Mouse (Mus musculus): ENCODE measurements around the gene Smg6. TPM values are rescaled to one million over a fixed set of nuclear protein-coding genes. Genes with fewer than 3 reads are reported as not detected.
"Not testable (repeated sequence)": the region's sequence is repeated elsewhere in the genome, so short reads cannot be mapped to it uniquely, and the experiment has no call there.

Smg6 gene
- polyA plus RNA-seq, 1 experiment from 2014 or later: 18.5 TPM

GRCm38 (mm10) chr11:74991290-74991689 is 65.7 kb downstream of the Smg6 start:
- no peaks in the 10 kb centered on the region for H3K36me3 ChIP-seq (ENCODE audit: control insufficient read depth, insufficient read depth, low read length)
- H3K9me3 ChIP-seq (ENCODE audit: control insufficient read depth, low read length): no peaks in the 10 kb centered on the region
- H3K4me1 ChIP-seq (ENCODE audit: control insufficient read depth, insufficient read depth, low read length): 0 out of 2 replicates have a peak, but pooled peaks cover 11% of the 10 kb centered on the region
- H3K4me3 ChIP-seq (ENCODE audit: low read depth, low read length): no peak overlapping the region
- no peak overlapping the region for H3K9ac ChIP-seq (ENCODE audit: low read length)
- H3K27ac ChIP-seq (replicated peaks; ENCODE audit: low read depth, low read length): no peak overlapping the region
- 85% methylated on average over 1 of the region's 1 CpGs for WGBS
- H3K27me3 ChIP-seq (ENCODE audit: control insufficient read depth, insufficient read depth, low read length): no peaks in the 10 kb centered on the region
- H3K4me2 ChIP-seq (ENCODE audit: low read depth, severe bottlenecking): no peak overlapping the region
- DNase-seq (ENCODE audit: low spot score): no peak
- no peak for ATAC-seq (ENCODE audit: insufficient number of reproducible peaks, low FRiP score, low TSS enrichment, low read depth)

GRCm38 (mm10) chr11:74992427-74992987 is 66.9 kb downstream of the Smg6 start:
- Histone ChIP-seq H3K4me1 (ENCODE audit: control insufficient read depth, insufficient read depth, low read length) (0 out of 2 replicates have a peak, but pooled peaks cover 11% of the 10 kb centered on the region), H3K4me3 (ENCODE audit: low read depth, low read length) (no peak overlapping the region), H3K9ac (ENCODE audit: low read length) (no peak overlapping the region), H3K4me2 (ENCODE audit: low read depth, severe bottlenecking) (no peak overlapping the region), H3K27ac (replicated peaks; ENCODE audit: low read depth, low read length) (no peak overlapping the region), H3K36me3 (ENCODE audit: control insufficient read depth, insufficient read depth, low read length) (no peaks in the 10 kb centered on the region), H3K27me3 (ENCODE audit: control insufficient read depth, insufficient read depth, low read length) (no peaks in the 10 kb centered on the region), H3K9me3 (ENCODE audit: control insufficient read depth, low read length) (no peaks in the 10 kb centered on the region)
- ATAC-seq (ENCODE audit: insufficient number of reproducible peaks, low FRiP score, low TSS enrichment, low read depth) (no peak), DNase-seq (ENCODE audit: low spot score) (no peak)
- WGBS: 41% methylated on average over 9 of the region's 9 CpGs

GRCm38 (mm10) chr11:74994141-74994540 is 68.5 kb downstream of the Smg6 start:
- ATAC-seq (ENCODE audit: insufficient number of reproducible peaks, low FRiP score, low TSS enrichment, low read depth) (no peak), DNase-seq (ENCODE audit: low spot score) (no peak)
- H3K4me2 ChIP-seq (ENCODE audit: low read depth, severe bottlenecking): no peak overlapping the region
- H3K9ac ChIP-seq (ENCODE audit: low read length): no peak overlapping the region
- no peaks in the 10 kb centered on the region for H3K36me3 ChIP-seq (ENCODE audit: control insufficient read depth, insufficient read depth, low read length)
- no peaks in the 10 kb centered on the region for H3K9me3 ChIP-seq (ENCODE audit: control insufficient read depth, low read length)
- H3K4me3 ChIP-seq (ENCODE audit: low read depth, low read length): no peak overlapping the region
- H3K27me3 ChIP-seq (ENCODE audit: control insufficient read depth, insufficient read depth, low read length): no peaks in the 10 kb centered on the region
- H3K4me1 ChIP-seq (ENCODE audit: control insufficient read depth, insufficient read depth, low read length): 0 out of 2 replicates have a peak, but pooled peaks cover 6% of the 10 kb centered on the region
- no peak overlapping the region for H3K27ac ChIP-seq (replicated peaks; ENCODE audit: low read depth, low read length)
- 86% methylated on average over 1 of the region's 1 CpGs for WGBS

- DNase-seq (ENCODE audit: low spot score): no peak
- 0 out of 2 replicates have a peak, but pooled peaks cover 6% of the 10 kb centered on the region for H3K4me1 ChIP-seq (ENCODE audit: control insufficient read depth, insufficient read depth, low read length)
- H3K9ac ChIP-seq (ENCODE audit: low read length): no peak overlapping the region
- no peaks in the 10 kb centered on the region for H3K9me3 ChIP-seq (ENCODE audit: control insufficient read depth, low read length)
- no peaks in the 10 kb centered on the region for H3K36me3 ChIP-seq (ENCODE audit: control insufficient read depth, insufficient read depth, low read length)
- H3K4me3 ChIP-seq (ENCODE audit: low read depth, low read length): no peak overlapping the region
- H3K4me2 ChIP-seq (ENCODE audit: low read depth, severe bottlenecking): no peak overlapping the region
- ATAC-seq (ENCODE audit: insufficient number of reproducible peaks, low FRiP score, low TSS enrichment, low read depth): no peak
- H3K27me3 ChIP-seq (ENCODE audit: control insufficient read depth, insufficient read depth, low read length): no peaks in the 10 kb centered on the region
- no peak overlapping the region for H3K27ac ChIP-seq (replicated peaks; ENCODE audit: low read depth, low read length)
These were observed 69.2 kb downstream of the Smg6 start for GRCm38 (mm10) chr11:74994856-74995255.

- H3K27me3 ChIP-seq (ENCODE audit: control insufficient read depth, insufficient read depth, low read length): no peaks in the 10 kb centered on the region
- H3K4me2 ChIP-seq (ENCODE audit: low read depth, severe bottlenecking): no peak overlapping the region
- H3K27ac ChIP-seq (replicated peaks; ENCODE audit: low read depth, low read length): no peak overlapping the region
- H3K36me3 ChIP-seq (ENCODE audit: control insufficient read depth, insufficient read depth, low read length): no peaks in the 10 kb centered on the region
- ATAC-seq (ENCODE audit: insufficient number of reproducible peaks, low FRiP score, low TSS enrichment, low read depth) (no peak), DNase-seq (ENCODE audit: low spot score) (no peak)
- no peak overlapping the region for H3K9ac ChIP-seq (ENCODE audit: low read length)
- H3K9me3 ChIP-seq (ENCODE audit: control insufficient read depth, low read length): no peaks in the 10 kb centered on the region
- 82% methylated on average over 1 of the region's 1 CpGs for WGBS
- H3K4me1 ChIP-seq (ENCODE audit: control insufficient read depth, insufficient read depth, low read length): peaks cover 6% of the 10 kb centered on the region; the same call in 1 of the 2 replicates
- H3K4me3 ChIP-seq (ENCODE audit: low read depth, low read length): no peak overlapping the region
These were observed 70.9 kb downstream of the Smg6 start for GRCm38 (mm10) chr11:74996482-74996881.

- Histone ChIP-seq H3K36me3 (ENCODE audit: control insufficient read depth, insufficient read depth, low read length) (no peaks in the 10 kb centered on the region), H3K4me2 (ENCODE audit: low read depth, severe bottlenecking) (no peak overlapping the region), H3K4me3 (ENCODE audit: low read depth, low read length) (no peak overlapping the region), H3K27ac (replicated peaks; ENCODE audit: low read depth, low read length) (0 out of 2 replicates have a peak overlapping the region, but pooled peaks have one; percentile 3), H3K9me3 (ENCODE audit: control insufficient read depth, low read length) (no peaks in the 10 kb centered on the region), H3K9ac (ENCODE audit: low read length) (no peak overlapping the region), H3K27me3 (ENCODE audit: control insufficient read depth, insufficient read depth, low read length) (no peaks in the 10 kb centered on the region), H3K4me1 (ENCODE audit: control insufficient read depth, insufficient read depth, low read length) (no peaks in the 10 kb centered on the region; the same call in 1 of the 2 replicates)
- peak; percentile 44 for DNase-seq (ENCODE audit: low spot score)
- WGBS: 55% methylated on average over 10 of the region's 10 CpGs
- peak; percentile 47; the same call in 1 of the 2 replicates for ATAC-seq (ENCODE audit: insufficient number of reproducible peaks, low FRiP score, low TSS enrichment, low read depth)
These were observed 75.4 kb downstream of the Smg6 start for GRCm38 (mm10) chr11:75000869-75001653.

GRCm38 (mm10) chr11:75008270-75008669 is 82.6 kb downstream of the Smg6 start:
- Histone ChIP-seq H3K4me3 (ENCODE audit: low read depth, low read length) (no peak overlapping the region), H3K4me2 (ENCODE audit: low read depth, severe bottlenecking) (no peak overlapping the region), H3K36me3 (ENCODE audit: control insufficient read depth, insufficient read depth, low read length) (no peaks in the 10 kb centered on the region), H3K9me3 (ENCODE audit: control insufficient read depth, low read length) (no peaks in the 10 kb centered on the region), H3K9ac (ENCODE audit: low read length) (no peak overlapping the region), H3K4me1 (ENCODE audit: control insufficient read depth, insufficient read depth, low read length) (peaks cover 8% of the 10 kb centered on the region), H3K27ac (replicated peaks; ENCODE audit: low read depth, low read length) (no peak overlapping the region), H3K27me3 (ENCODE audit: control insufficient read depth, insufficient read depth, low read length) (no peaks in the 10 kb centered on the region)
- no peak for ATAC-seq (ENCODE audit: insufficient number of reproducible peaks, low FRiP score, low TSS enrichment, low read depth)
- no peak for DNase-seq (ENCODE audit: low spot score)
- 89% methylated on average over 2 of the region's 2 CpGs for WGBS

GRCm38 (mm10) chr11:75009537-75009936 is 83.9 kb downstream of the Smg6 start:
- H3K9ac ChIP-seq (ENCODE audit: low read length); H3K4me2 ChIP-seq (ENCODE audit: low read depth, severe bottlenecking); DNase-seq (ENCODE audit: low spot score); ATAC-seq (ENCODE audit: insufficient number of reproducible peaks, low FRiP score, low TSS enrichment, low read depth); H3K9me3 ChIP-seq (ENCODE audit: control insufficient read depth, low read length); H3K27ac ChIP-seq (replicated peaks; ENCODE audit: low read depth, low read length); H3K27me3 ChIP-seq (ENCODE audit: control insufficient read depth, insufficient read depth, low read length); H3K4me3 ChIP-seq (ENCODE audit: low read depth, low read length); H3K36me3 ChIP-seq (ENCODE audit: control insufficient read depth, insufficient read depth, low read length): not testable (repeated sequence)
- H3K4me1 ChIP-seq (ENCODE audit: control insufficient read depth, insufficient read depth, low read length): peaks cover 19% of the 10 kb centered on the region
- WGBS: 89% methylated on average over 2 of the region's 2 CpGs

Measured in limb, embryonic 11.5 days (tissue).